Mouse (Mus musculus) left cerebral cortex, postnatal 25 days (tissue): Measurements from ENCODE around the gene Supt6. TPM values are rescaled to one million over a fixed set of nuclear protein-coding genes. Genes with fewer than 3 reads are reported as not detected.

ENCODE experiments used
- DNase-seq, 2 experiments: peaks; one replicate each; pipeline ENCODE4 v3.0.0; 2022; ENCODE audit warnings: low spot score in 2 of 2, mixed read lengths in 1 of 2
- intact Hi-C: fragments of 180-260 bp; cut with DNase I; formaldehyde crosslinking; loops from one replicate; pipeline ENCODE4 v1.15.1; 2025
- total RNA-seq, 2 experiments: library from RNA; stranded (reverse); gene quantifications; 2 replicates each; pipeline ENCODE4 v1.2.3; 2021

Supt6 gene
- total RNA-seq, 2 experiments from 2014 or later = 92.2 to 95.8 TPM

- intact Hi-C loops = loop anchor here (10.0 kb wide), 1 partner anchor 348 kb away; no protein-coding TSS in a partner anchor
- DNase-seq = no peak
These were observed 72.9 kb downstream of the Supt6 start for GRCm38 (mm10) chr11:78172748-78173383.

DNA sequence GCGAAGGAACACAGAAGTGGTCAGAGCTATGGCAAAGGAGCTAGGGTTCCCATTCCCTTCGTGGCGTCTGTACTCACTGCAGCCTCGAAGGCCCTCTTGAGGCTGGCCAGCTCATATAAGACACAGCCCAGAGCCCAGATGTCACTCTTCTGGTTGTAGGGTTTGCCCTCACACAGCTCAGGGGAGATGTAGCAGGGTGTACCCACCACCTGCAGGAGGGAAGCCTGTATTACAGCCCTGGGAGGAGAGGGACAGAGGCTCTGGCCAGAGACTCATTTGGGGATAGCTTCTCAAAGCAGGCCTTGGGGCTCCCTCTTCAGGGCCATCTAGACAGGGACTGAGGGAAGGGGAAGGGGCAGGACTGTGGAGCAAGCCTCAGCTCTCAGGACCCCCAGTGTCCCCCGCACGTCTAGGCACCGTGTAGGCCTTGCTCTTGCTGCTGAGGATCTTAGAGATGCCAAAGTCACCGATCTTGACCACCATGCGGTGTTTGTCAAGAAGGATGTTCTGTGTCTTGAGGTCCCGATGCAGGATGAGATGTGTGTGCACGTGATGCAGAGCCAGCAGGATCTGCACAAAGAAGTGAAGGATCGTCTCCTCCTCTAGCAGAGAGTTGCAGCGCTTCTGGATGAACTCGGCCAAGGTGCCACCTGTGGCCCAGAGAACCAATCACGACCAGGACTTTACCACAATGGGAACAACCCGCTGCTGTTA, 73.6 kb downstream of the Supt6 start:
- DNase-seq = no peak
- intact Hi-C loops = loop anchor here (10.0 kb wide), 1 partner anchor 347 kb away; no protein-coding TSS in a partner anchor

DNA sequence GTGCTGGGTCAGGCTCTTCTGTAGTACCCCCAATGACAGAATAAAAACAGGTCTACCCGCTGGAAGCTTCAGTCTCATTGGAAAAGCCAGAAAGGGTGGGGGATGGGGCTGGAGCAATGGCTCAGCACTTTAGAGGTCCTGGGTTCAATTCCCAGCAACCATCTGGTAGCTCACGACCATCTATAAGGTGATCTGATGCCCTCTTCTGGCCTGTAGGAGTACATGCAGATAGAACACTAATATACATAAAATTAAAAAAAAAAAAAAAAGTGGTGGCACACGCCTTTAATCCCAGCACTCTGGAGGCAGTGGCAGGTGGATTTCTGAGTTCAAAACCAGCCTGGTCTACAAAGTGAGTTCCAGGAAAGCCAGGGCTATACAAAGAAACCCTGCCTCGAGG, 74.5 kb downstream of the Supt6 start:
- intact Hi-C loops = loop anchor here (10.0 kb wide), 1 partner anchor 347 kb away; no protein-coding TSS in a partner anchor
- DNase-seq = no peak

DNA sequence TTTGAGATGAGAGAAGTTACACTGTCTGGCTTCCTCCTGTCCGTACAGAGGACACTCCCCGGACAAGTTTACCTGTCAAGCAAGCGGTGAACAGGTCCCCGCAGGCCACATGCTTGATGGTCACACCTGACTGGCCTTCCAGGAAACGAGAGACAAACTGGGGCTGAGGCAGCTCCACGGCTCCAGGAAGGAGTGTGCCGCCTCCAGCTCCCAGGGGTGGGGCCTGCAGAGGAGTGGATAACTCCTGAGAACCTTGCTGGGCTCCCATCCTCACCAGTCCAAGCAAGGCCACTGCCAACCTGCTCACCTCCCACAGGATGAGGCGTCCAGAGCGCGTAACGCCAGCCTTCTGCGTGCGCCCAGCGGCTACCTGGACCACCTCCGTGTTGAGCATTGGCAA, 75.5 kb downstream of the Supt6 start:
- intact Hi-C loops = loop anchor here (10.0 kb wide), 1 partner anchor 346 kb away; no protein-coding TSS in a partner anchor
- DNase-seq = no peak

- intact Hi-C loops = no loop called here
- DNase-seq = no peak
These were observed 77.0 kb downstream of the Supt6 start for GRCm38 (mm10) chr11:78168541-78169468.

- DNase-seq = no peak
- intact Hi-C loops = no loop called here
These were observed 78.4 kb downstream of the Supt6 start for GRCm38 (mm10) chr11:78167257-78167959.

DNA sequence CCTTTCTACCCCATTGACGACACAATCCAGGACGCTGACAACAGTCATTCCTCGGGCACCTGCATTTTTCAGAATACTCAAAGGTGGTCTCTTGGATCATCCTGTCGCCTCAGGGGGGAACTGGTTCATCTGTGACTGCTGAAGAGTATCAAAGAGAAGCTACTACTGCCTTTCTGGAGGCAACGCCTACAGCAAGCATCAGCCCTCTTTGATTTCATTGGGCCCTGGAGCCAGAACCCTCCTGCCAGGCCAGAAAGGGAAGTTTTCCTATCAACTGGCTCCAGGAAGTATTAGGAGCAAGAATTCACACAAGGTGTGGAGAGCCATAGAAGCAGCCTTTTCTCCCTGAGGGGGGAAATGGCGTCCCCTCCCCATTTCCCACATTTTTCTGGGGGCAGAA, 79.1 kb downstream of the Supt6 start:
- no peak for DNase-seq
- intact Hi-C loops = no loop called here

- intact Hi-C loops = no loop called here
- no peak for DNase-seq
These were observed 79.6 kb downstream of the Supt6 start for GRCm38 (mm10) chr11:78166161-78166560.

DNA sequence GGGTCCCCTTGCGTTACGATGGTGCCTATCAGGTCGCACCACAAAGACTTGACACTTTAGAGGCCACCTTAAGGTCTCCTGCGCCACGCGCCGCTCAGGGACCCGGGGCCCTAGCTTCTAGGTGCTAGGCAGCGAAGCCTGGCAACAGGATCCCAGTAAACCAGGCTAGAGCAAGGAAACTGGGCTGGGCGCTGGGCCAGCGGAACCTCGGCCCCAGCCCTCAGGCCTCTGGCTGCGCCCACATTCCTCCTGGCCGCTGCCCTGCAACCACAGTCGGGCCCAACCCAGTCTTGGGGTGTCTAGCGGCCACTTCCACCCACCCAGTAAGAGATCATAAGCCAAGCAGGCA, 80.1 kb downstream of the Supt6 start:
- intact Hi-C loops = loop anchor here (2.0 kb wide), 1 partner anchor 71 kb away; the partner anchor contains the start of gene Fam222b
- no peak for DNase-seq

- intact Hi-C loops = loop anchor here (2.0 kb wide), 1 partner anchor 70 kb away; the partner anchor contains the start of gene Fam222b
- DNase-seq = peak in 1 of 2 experiments; percentile 77
These were observed 80.6 kb downstream of the Supt6 start, which contains the start of gene Traf4 for GRCm38 (mm10) chr11:78164924-78165760. Gene Traf4 (minus strand): TSS chr11:78165589.

GRCm38 (mm10) chr11:78164604-78164923, 81.2 kb downstream of the Supt6 start:
- DNase-seq = no peak
- intact Hi-C loops = loop anchor here (2.0 kb wide), 1 partner anchor 70 kb away; the partner anchor contains the start of gene Fam222b

- no peak for DNase-seq
- intact Hi-C loops = loop anchor here (2.0 kb wide), 1 partner anchor 69 kb away; the partner anchor contains the start of gene Fam222b
These were observed 81.8 kb downstream of the Supt6 start for GRCm38 (mm10) chr11:78163681-78164603.

GRCm38 (mm10) chr11:78163045-78163444, 82.7 kb downstream of the Supt6 start:
- intact Hi-C loops = no loop called here
- no peak for DNase-seq

GRCm38 (mm10) chr11:78162504-78162903, 83.3 kb downstream of the Supt6 start:
- intact Hi-C loops = no loop called here
- DNase-seq = peak; percentile 46 to 70

DNA sequence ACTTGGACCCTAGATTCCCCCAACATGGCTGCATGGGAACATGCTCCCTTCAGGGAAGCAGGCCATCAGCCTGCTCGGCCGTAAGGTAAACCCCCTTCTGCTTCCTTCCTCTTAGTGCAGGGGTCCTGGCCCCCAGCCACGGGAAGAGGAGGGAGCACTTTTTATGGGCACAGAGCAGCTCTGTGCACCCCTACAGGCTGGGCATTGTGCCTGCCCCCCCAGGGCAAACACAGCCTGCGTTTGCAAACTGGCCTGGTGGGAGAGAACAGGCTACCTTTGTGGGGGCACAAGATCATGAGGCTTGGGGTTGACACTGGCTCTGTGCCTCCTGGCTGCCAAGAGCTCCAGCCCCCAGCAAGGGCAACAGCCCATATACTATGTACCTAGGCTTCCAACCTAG, 83.8 kb downstream of the Supt6 start:
- no peak for DNase-seq
- intact Hi-C loops = no loop called here

DNA sequence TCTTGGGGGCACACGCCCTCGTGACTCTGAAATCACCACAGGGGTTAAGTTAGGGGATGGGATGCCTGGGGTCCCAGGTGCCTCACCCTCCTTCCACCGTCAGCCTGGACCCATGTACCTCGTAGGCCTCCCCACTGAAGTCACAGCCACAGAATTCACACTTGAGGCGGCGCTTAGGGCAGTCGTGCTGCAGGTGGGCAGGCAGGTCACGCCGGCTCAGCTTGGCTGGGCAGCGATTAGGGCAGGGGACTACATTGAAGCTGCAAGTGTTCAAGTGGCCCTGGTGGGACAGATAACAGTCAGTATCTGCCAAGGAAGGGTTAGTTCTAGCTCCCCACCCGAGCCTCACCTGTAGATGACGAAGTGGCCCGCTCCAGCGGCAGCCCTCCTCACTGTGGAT, 84.6 kb downstream of the Supt6 start:
- intact Hi-C loops = no loop called here
- DNase-seq = no peak

- DNase-seq = no peak
- intact Hi-C loops = no loop called here
These were observed 85.1 kb downstream of the Supt6 start for GRCm38 (mm10) chr11:78160675-78161074.
